Mouse (Mus musculus) kidney, embryonic 16.5 days (tissue): ENCODE measurements at regions not wholly inside any gene's neighbourhood (a gene's known extent, or its start where the extent isn't known, plus 50 kb on each side); places are given as distances from the start of the nearest gene placed in this dataset.
A peak's percentile ranks its signal among the peaks of the same experiment; 100 is the strongest.

ENCODE experiments used
- ATAC-seq: fragments of 200-750 bp; cut with Nextera tagmentation; 2 replicates; pipeline ENCODE4 v1.8.0; 2017; ENCODE audit warnings: moderate TSS enrichment; ENCODE audit not compliant: low FRiP score, low TSS enrichment
- H3K27ac ChIP-seq: fragments of 300-500 bp; sonication (generic); 2 replicates; pipeline ENCODE4 v1.5.1; 2014; ENCODE audit warnings: low read length
- H3K27me3 ChIP-seq: fragments of 300-500 bp; sonication (generic); 2 replicates; pipeline ENCODE4 v1.6.1; 2014; ENCODE audit warnings: low read length, control low read depth, mixed read lengths; ENCODE audit not compliant: insufficient read depth
- H3K36me3 ChIP-seq: fragments of 300-500 bp; sonication (generic); 2 replicates; pipeline ENCODE4 v1.6.1; 2014; ENCODE audit warnings: low read length, control low read depth, mixed read lengths; ENCODE audit not compliant: insufficient read depth
- H3K4me1 ChIP-seq: fragments of 300-500 bp; sonication (generic); 2 replicates; pipeline ENCODE4 v1.6.1; 2014; ENCODE audit warnings: low read length, control low read depth, mixed read lengths; ENCODE audit not compliant: insufficient read depth
- H3K4me2 ChIP-seq: fragments of 300-500 bp; sonication (generic); replicated peaks from 2 replicates; pipeline ENCODE4 v1.6.1; 2014; ENCODE audit warnings: low read depth, low read length
- H3K4me3 ChIP-seq: fragments of 300-500 bp; sonication (generic); 2 replicates; pipeline ENCODE4 v1.5.1; 2014; ENCODE audit warnings: mild to moderate bottlenecking, low read length
- H3K9ac ChIP-seq: fragments of 300-500 bp; sonication (generic); replicated peaks from 2 replicates; pipeline ENCODE4 v1.6.1; 2014; ENCODE audit warnings: low read length
- H3K9me3 ChIP-seq: fragments of 300-500 bp; sonication (generic); 2 replicates; pipeline ENCODE4 v1.6.1; 2016; ENCODE audit warnings: low read length, control low read depth
- WGBS: fragments of 180-500 bp; shearing (Covaris S2); extraction: QIAGEN DNeasy Blood & Tissue Kit; methylation state at CpG from one replicate; pipeline ENCODE4 v1.1.7; 2014; 5-methylcytosine and 5-hydroxymethylcytosine counted together

GRCm38 (mm10) chr1:73399178-73399577 lies 383.5 kb upstream of the Tnp1 start:
- H3K27me3 ChIP-seq: no peaks in the 10 kb centered on the region
- no peak overlapping the region for H3K9ac ChIP-seq
- H3K4me2 ChIP-seq: no peak overlapping the region
- peak overlapping the region; percentile 63; the same call in 1 of the 2 replicates for H3K27ac ChIP-seq
- ATAC-seq: peak; percentile 96
- no peak overlapping the region for H3K4me3 ChIP-seq
- 25% methylated on average over 3 of the region's 3 CpGs for WGBS
- peaks cover 17% of the 10 kb centered on the region for H3K4me1 ChIP-seq
- H3K9me3 ChIP-seq: peaks cover 6% of the 10 kb centered on the region; the same call in 1 of the 2 replicates
- no peaks in the 10 kb centered on the region for H3K36me3 ChIP-seq

GRCm38 (mm10) chr1:73395034-73395433 lies 379.3 kb upstream of the Tnp1 start:
- Histone ChIP-seq H3K4me2 (no peak overlapping the region), H3K4me1 (peaks cover 25% of the 10 kb centered on the region), H3K9ac (no peak overlapping the region), H3K4me3 (no peak overlapping the region), H3K27me3 (no peaks in the 10 kb centered on the region), H3K36me3 (no peaks in the 10 kb centered on the region), H3K27ac (peak overlapping the region; percentile 73), H3K9me3 (no peaks in the 10 kb centered on the region)
- ATAC-seq: no peak
- WGBS: 27% methylated on average over 1 of the region's 1 CpGs

- no peaks in the 10 kb centered on the region for H3K27me3 ChIP-seq
- no peak overlapping the region for H3K4me2 ChIP-seq
- H3K4me3 ChIP-seq: no peak overlapping the region
- no peaks in the 10 kb centered on the region for H3K9me3 ChIP-seq
- WGBS: 37% methylated on average over 1 of the region's 1 CpGs
- H3K36me3 ChIP-seq: no peaks in the 10 kb centered on the region
- H3K27ac ChIP-seq: peak overlapping the region; percentile 52
- no peak overlapping the region for H3K9ac ChIP-seq
- no peak for ATAC-seq
- H3K4me1 ChIP-seq: peaks cover 24% of the 10 kb centered on the region
Observed at GRCm38 (mm10) chr1:73394466-73394865, 378.8 kb upstream of the Tnp1 start.

GRCm38 (mm10) chr1:73392077-73392476 lies 376.4 kb upstream of the Tnp1 start:
- H3K27me3 ChIP-seq: no peaks in the 10 kb centered on the region
- peak overlapping the region; percentile 40; the same call in 1 of the 2 replicates for H3K27ac ChIP-seq
- no peak overlapping the region for H3K4me3 ChIP-seq
- H3K9ac ChIP-seq: no peak overlapping the region
- H3K9me3 ChIP-seq: no peaks in the 10 kb centered on the region
- no peaks in the 10 kb centered on the region for H3K36me3 ChIP-seq
- H3K4me1 ChIP-seq: peaks cover 13% of the 10 kb centered on the region
- no peak overlapping the region for H3K4me2 ChIP-seq
- 26% methylated on average over 10 of the region's 10 CpGs for WGBS
- ATAC-seq: no peak

- ATAC-seq: no peak
- H3K9me3 ChIP-seq: no peaks in the 10 kb centered on the region
- H3K4me2 ChIP-seq: no peak overlapping the region
- H3K4me3 ChIP-seq: no peak overlapping the region
- H3K27me3 ChIP-seq: no peaks in the 10 kb centered on the region
- H3K27ac ChIP-seq: no peak overlapping the region
- 69% methylated on average over 3 of the region's 3 CpGs for WGBS
- peaks cover 8% of the 10 kb centered on the region for H3K4me1 ChIP-seq
- H3K9ac ChIP-seq: no peak overlapping the region
- H3K36me3 ChIP-seq: no peaks in the 10 kb centered on the region
Observed at GRCm38 (mm10) chr1:73389976-73390375, 374.3 kb upstream of the Tnp1 start.

- Histone ChIP-seq H3K4me2 (no peak overlapping the region), H3K9me3 (no peaks in the 10 kb centered on the region), H3K36me3 (no peaks in the 10 kb centered on the region), H3K4me1 (peaks cover 8% of the 10 kb centered on the region), H3K27me3 (no peaks in the 10 kb centered on the region), H3K9ac (no peak overlapping the region), H3K27ac (no peak overlapping the region), H3K4me3 (no peak overlapping the region)
- no peak for ATAC-seq
- WGBS: 48% methylated on average over 3 of the region's 3 CpGs
Observed at GRCm38 (mm10) chr1:73389174-73389573, 373.5 kb upstream of the Tnp1 start.

- H3K4me3 ChIP-seq: no peak overlapping the region
- no peaks in the 10 kb centered on the region for H3K27me3 ChIP-seq
- peak overlapping the region; percentile 66; the same call in 1 of the 2 replicates for H3K27ac ChIP-seq
- ATAC-seq: peak; percentile 69
- no peaks in the 10 kb centered on the region for H3K36me3 ChIP-seq
- no peak overlapping the region for H3K4me2 ChIP-seq
- H3K9me3 ChIP-seq: no peaks in the 10 kb centered on the region
- peaks cover 5% of the 10 kb centered on the region for H3K4me1 ChIP-seq
- WGBS: 22% methylated on average over 9 of the region's 9 CpGs
- no peak overlapping the region for H3K9ac ChIP-seq
Observed at GRCm38 (mm10) chr1:73381578-73381977, 365.9 kb upstream of the Tnp1 start.

GRCm38 (mm10) chr1:73374531-73375375 lies 359.0 kb upstream of the Tnp1 start:
- H3K4me1 ChIP-seq: 0 out of 2 replicates have a peak, but pooled peaks cover 5% of the 10 kb centered on the region
- no peak overlapping the region for H3K4me3 ChIP-seq
- H3K27me3 ChIP-seq: no peaks in the 10 kb centered on the region
- H3K4me2 ChIP-seq: no peak overlapping the region
- H3K9me3 ChIP-seq: no peaks in the 10 kb centered on the region
- H3K9ac ChIP-seq: no peak overlapping the region
- WGBS: 72% methylated on average over 7 of the region's 7 CpGs
- no peaks in the 10 kb centered on the region for H3K36me3 ChIP-seq
- no peak overlapping the region for H3K27ac ChIP-seq
- ATAC-seq: no peak

- H3K4me3 ChIP-seq: no peak overlapping the region
- WGBS: 12% methylated on average over 5 of the region's 5 CpGs
- peaks cover 46% of the 10 kb centered on the region for H3K4me1 ChIP-seq
- ATAC-seq: peak; percentile 82
- no peaks in the 10 kb centered on the region for H3K9me3 ChIP-seq
- no peak overlapping the region for H3K9ac ChIP-seq
- H3K27ac ChIP-seq: no peak overlapping the region
- H3K27me3 ChIP-seq: no peaks in the 10 kb centered on the region
- no peak overlapping the region for H3K4me2 ChIP-seq
- H3K36me3 ChIP-seq: no peaks in the 10 kb centered on the region
Observed at GRCm38 (mm10) chr1:73368222-73368621, 352.5 kb upstream of the Tnp1 start.

GRCm38 (mm10) chr1:73365842-73366241 lies 350.1 kb upstream of the Tnp1 start:
- no peaks in the 10 kb centered on the region for H3K9me3 ChIP-seq
- no peak overlapping the region for H3K4me2 ChIP-seq
- 48% methylated on average over 4 of the region's 4 CpGs for WGBS
- no peak overlapping the region for H3K9ac ChIP-seq
- no peaks in the 10 kb centered on the region for H3K36me3 ChIP-seq
- H3K27me3 ChIP-seq: no peaks in the 10 kb centered on the region
- peaks cover 68% of the 10 kb centered on the region for H3K4me1 ChIP-seq
- ATAC-seq: no peak
- peak overlapping the region; percentile 63; the same call in 1 of the 2 replicates for H3K27ac ChIP-seq
- H3K4me3 ChIP-seq: no peak overlapping the region
